Mouse (Mus musculus): ENCODE results near the gene Gtpbp4.
"Not testable (repeated sequence)": the region's sequence is repeated elsewhere in the genome, so short reads cannot be mapped to it uniquely, and the experiment has no call there.

DNA sequence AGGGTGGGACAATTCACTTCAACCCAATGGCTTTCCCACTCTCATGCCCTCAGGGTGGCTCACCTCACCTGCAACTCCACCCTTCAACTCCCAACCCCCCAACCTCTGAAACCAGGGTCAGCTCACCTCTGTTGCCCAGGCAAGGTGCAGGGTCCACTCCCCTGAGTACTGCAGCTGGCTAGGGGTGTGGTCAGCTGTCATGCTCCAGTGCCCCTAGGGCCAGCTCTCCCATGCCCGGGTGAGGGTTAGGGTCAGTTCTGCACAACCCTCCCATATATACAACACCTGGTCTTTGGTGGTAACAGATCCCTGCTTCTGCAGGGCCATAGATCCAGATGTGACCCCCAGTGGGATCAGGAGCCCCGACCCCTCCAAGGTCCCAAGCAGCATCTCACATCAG is 40.8 kb downstream of the Gtpbp4 start:
- not testable (repeated sequence) for TF ChIP-seq CTCF (IDR thresholded peaks at IDR 0.05; ENCODE audit: insufficient read depth, low read length); POLR2A (IDR thresholded peaks at IDR 0.05; ENCODE audit: borderline replicate concordance, extremely low read depth, low read depth, low read length)
